Mouse (Mus musculus): ENCODE data around the gene Fance.

- TF ChIP-seq POLR2A (IDR thresholded peaks at IDR 0.05; ENCODE audit: borderline replicate concordance, low read depth, low read length) (no peak), CTCF (IDR thresholded peaks at IDR 0.05; ENCODE audit: low read depth, low read length) (peak; percentile 58; the same call in 1 of the 2 replicates)
Observed at GRCm38 (mm10) chr17:28274739-28275138, 38.6 kb upstream of the Fance start.
